Mouse (Mus musculus): Measurements from ENCODE around the gene Adamts4. TPM values are rescaled to one million over a fixed set of nuclear protein-coding genes. Genes with fewer than 3 reads are reported as not detected.
"Not testable (repeated sequence)": the region's sequence is repeated elsewhere in the genome, so short reads cannot be mapped to it uniquely, and the experiment has no call there.

The Adamts4 gene
- polyA plus RNA-seq, 1 experiment from 2014 or later: 26.0 TPM

- no peaks in the 10 kb centered on the region for H3K9me3 ChIP-seq (replicated peaks)
- no peak overlapping the region for H3K9ac ChIP-seq
- H3K36me3 ChIP-seq: peaks cover 16% of the 10 kb centered on the region; the same call in 1 of the 2 replicates
- H3K27ac ChIP-seq (replicated peaks): no peak overlapping the region
- WGBS: 62% methylated on average over 3 of the region's 3 CpGs
- H3K4me2 ChIP-seq (replicated peaks): peak overlapping the region; percentile 62
- no peak for ATAC-seq (ENCODE audit: insufficient number of reproducible peaks, low FRiP score, low TSS enrichment, low read depth)
- H3K4me1 ChIP-seq: peaks cover 24% of the 10 kb centered on the region
- peak overlapping the region; percentile 68 for H3K4me3 ChIP-seq (replicated peaks)
- H3K27me3 ChIP-seq: peaks cover 13% of the 10 kb centered on the region; the same call in 1 of the 2 replicates
Measured at GRCm38 (mm10) chr1:171293351-171293750, 43.1 kb downstream of the Adamts4 start.

GRCm38 (mm10) chr1:171293906-171294297 is 43.7 kb downstream of the Adamts4 start:
- Histone ChIP-seq H3K4me1 (peaks cover 19% of the 10 kb centered on the region), H3K4me2 (replicated peaks) (peak overlapping the region; percentile 62), H3K4me3 (replicated peaks) (peak overlapping the region; percentile 68), H3K9me3 (replicated peaks) (no peaks in the 10 kb centered on the region), H3K27ac (replicated peaks) (peak overlapping the region; percentile 95), H3K9ac (peak overlapping the region; percentile 71), H3K27me3 (peaks cover 18% of the 10 kb centered on the region), H3K36me3 (peaks cover 11% of the 10 kb centered on the region; the same call in 1 of the 2 replicates)
- 34% methylated on average over 5 of the region's 5 CpGs for WGBS
- ATAC-seq (ENCODE audit: insufficient number of reproducible peaks, low FRiP score, low TSS enrichment, low read depth): no peak

- Histone ChIP-seq H3K27ac (replicated peaks) (peak within 1 kb of the TSS; percentile 95), H3K4me2 (replicated peaks) (peak within 1 kb of the TSS; percentile 62), H3K9me3 (replicated peaks) (no peaks in the 10 kb centered on the region), H3K36me3 (peaks cover 6% of the 10 kb centered on the region; the same call in 1 of the 2 replicates), H3K9ac (peak within 1 kb of the TSS; percentile 71), H3K4me1 (peaks cover 18% of the 10 kb centered on the region), H3K27me3 (peaks cover 18% of the 10 kb centered on the region), H3K4me3 (replicated peaks) (peak within 1 kb of the TSS; percentile 68)
- WGBS: under 1% methylated on average over 42 of the region's 42 CpGs
- ATAC-seq (ENCODE audit: insufficient number of reproducible peaks, low FRiP score, low TSS enrichment, low read depth): peak; percentile 80
Measured at GRCm38 (mm10) chr1:171294298-171295062, 44.3 kb downstream of the Adamts4 start, which contains the start of gene Ufc1. Gene Ufc1 (minus strand): TSS chr1:171295024.

GRCm38 (mm10) chr1:171295063-171295402 is 44.8 kb downstream of the Adamts4 start:
- Histone ChIP-seq H3K27me3 (peaks cover 18% of the 10 kb centered on the region), H3K4me3 (replicated peaks) (peak overlapping the region; percentile 68), H3K4me2 (replicated peaks) (peak overlapping the region; percentile 62), H3K27ac (replicated peaks) (peak overlapping the region; percentile 95), H3K9me3 (replicated peaks) (no peaks in the 10 kb centered on the region), H3K9ac (no peak overlapping the region), H3K36me3 (peaks cover under 1% of the 10 kb centered on the region; the same call in 1 of the 2 replicates), H3K4me1 (peaks cover 18% of the 10 kb centered on the region)
- WGBS: 13% methylated on average over 3 of the region's 3 CpGs
- ATAC-seq (ENCODE audit: insufficient number of reproducible peaks, low FRiP score, low TSS enrichment, low read depth): no peak

- no peak overlapping the region for H3K27ac ChIP-seq (replicated peaks)
- H3K9ac ChIP-seq: no peak overlapping the region
- peaks cover 7% of the 10 kb centered on the region for H3K4me1 ChIP-seq
- no peaks in the 10 kb centered on the region for H3K36me3 ChIP-seq
- no peak for ATAC-seq (ENCODE audit: insufficient number of reproducible peaks, low FRiP score, low TSS enrichment, low read depth)
- H3K27me3 ChIP-seq: peaks cover 18% of the 10 kb centered on the region
- H3K4me3 ChIP-seq (replicated peaks): no peak overlapping the region
- 69% methylated on average over 3 of the region's 3 CpGs for WGBS
- H3K9me3 ChIP-seq (replicated peaks): no peaks in the 10 kb centered on the region
- no peak overlapping the region for H3K4me2 ChIP-seq (replicated peaks)
Measured at GRCm38 (mm10) chr1:171298226-171298625, 48.0 kb downstream of the Adamts4 start.

GRCm38 (mm10) chr1:171306157-171306556 is 55.9 kb downstream of the Adamts4 start:
- H3K4me2 ChIP-seq (replicated peaks): not testable (repeated sequence)

GRCm38 (mm10) chr1:171309321-171309720 is 59.1 kb downstream of the Adamts4 start:
- no peak for ATAC-seq (ENCODE audit: insufficient number of reproducible peaks, low FRiP score, low TSS enrichment, low read depth)
- H3K4me1 ChIP-seq: no peaks in the 10 kb centered on the region
- H3K36me3 ChIP-seq: no peaks in the 10 kb centered on the region
- WGBS: 61% methylated on average over 2 of the region's 2 CpGs
- H3K4me2 ChIP-seq (replicated peaks): no peak overlapping the region
- H3K27me3 ChIP-seq: no peaks in the 10 kb centered on the region
- H3K27ac ChIP-seq (replicated peaks): no peak overlapping the region
- no peak overlapping the region for H3K4me3 ChIP-seq (replicated peaks)
- no peaks in the 10 kb centered on the region for H3K9me3 ChIP-seq (replicated peaks)
- no peak overlapping the region for H3K9ac ChIP-seq

More at GRCm38 (mm10) chr1:171306157-171306556, 55.9 kb downstream of the Adamts4 start:
- H3K27me3 ChIP-seq; H3K36me3 ChIP-seq; H3K4me3 ChIP-seq (replicated peaks); H3K4me1 ChIP-seq; ATAC-seq (ENCODE audit: insufficient number of reproducible peaks, low FRiP score, low TSS enrichment, low read depth); H3K9ac ChIP-seq; H3K27ac ChIP-seq (replicated peaks); H3K9me3 ChIP-seq (replicated peaks): not testable (repeated sequence)
- 66% methylated on average over 5 of the region's 5 CpGs for WGBS

Other genes with a start within 250 kb of the Adamts4 start
- gene Fcgr4, start 231.5 kb upstream of the Adamts4 start, polyA plus RNA-seq (2015; fragmentation: Nextera tagmentation; extraction: Ambion mirVana): 0.53 and 1.8 TPM in 2 replicates
- 25.6 and 26.1 TPM in 2 replicates for gene Fcgr3, start 185.5 kb upstream of the Adamts4 start, polyA plus RNA-seq (2015; fragmentation: Nextera tagmentation; extraction: Ambion mirVana)
- gene Cfap126, start 136.5 kb upstream of the Adamts4 start, polyA plus RNA-seq (2015; fragmentation: Nextera tagmentation; extraction: Ambion mirVana): 14.2 and 28.6 TPM in 2 replicates
- gene Sdhc, start 99.8 kb upstream of the Adamts4 start, polyA plus RNA-seq (2015; fragmentation: Nextera tagmentation; extraction: Ambion mirVana): 261 and 274 TPM in 2 replicates
- gene Mpz, start 99.7 kb upstream of the Adamts4 start, polyA plus RNA-seq (2015; fragmentation: Nextera tagmentation; extraction: Ambion mirVana): 6.8 and 8.5 TPM in 2 replicates
- gene Pcp4l1, start 54.2 kb upstream of the Adamts4 start, polyA plus RNA-seq (2015; fragmentation: Nextera tagmentation; extraction: Ambion mirVana): 35.8 and 38.1 TPM in 2 replicates
- gene Nr1i3, start 36.5 kb upstream of the Adamts4 start, polyA plus RNA-seq (2015; fragmentation: Nextera tagmentation; extraction: Ambion mirVana): 0.24 and 0.42 TPM in 2 replicates
- 29.5 and 30.0 TPM in 2 replicates for gene Tomm40l, start 27.9 kb upstream of the Adamts4 start, polyA plus RNA-seq (2015; fragmentation: Nextera tagmentation; extraction: Ambion mirVana)
- 1.3 and 1.9 TPM in 2 replicates for gene Apoa2, start 25.4 kb upstream of the Adamts4 start, polyA plus RNA-seq (2015; fragmentation: Nextera tagmentation; extraction: Ambion mirVana)
- gene Fcer1g, start 16.1 kb upstream of the Adamts4 start, polyA plus RNA-seq (2015; fragmentation: Nextera tagmentation; extraction: Ambion mirVana): 92.7 and 101 TPM in 2 replicates
- gene Ndufs2, start 967 bp downstream of the Adamts4 start, polyA plus RNA-seq (2015; fragmentation: Nextera tagmentation; extraction: Ambion mirVana): 217 and 248 TPM in 2 replicates
- gene B4galt3, start 19.9 kb downstream of the Adamts4 start, polyA plus RNA-seq (2015; fragmentation: Nextera tagmentation; extraction: Ambion mirVana): 75.5 and 86.7 TPM in 2 replicates
- 56.9 and 58.2 TPM in 2 replicates for gene Ppox, start 30.8 kb downstream of the Adamts4 start, polyA plus RNA-seq (2015; fragmentation: Nextera tagmentation; extraction: Ambion mirVana)
- gene Usp21, start 37.6 kb downstream of the Adamts4 start, polyA plus RNA-seq (2015; fragmentation: Nextera tagmentation; extraction: Ambion mirVana): 85.1 and 91.1 TPM in 2 replicates
- gene Ufc1, start 44.6 kb downstream of the Adamts4 start, polyA plus RNA-seq (2015; fragmentation: Nextera tagmentation; extraction: Ambion mirVana): 107 and 112 TPM in 2 replicates
- gene Dedd, start 78.7 kb downstream of the Adamts4 start, polyA plus RNA-seq (2015; fragmentation: Nextera tagmentation; extraction: Ambion mirVana): 53.2 and 55.1 TPM in 2 replicates
- 41.7 and 44.7 TPM in 2 replicates for gene Nit1, start 95.2 kb downstream of the Adamts4 start, polyA plus RNA-seq (2015; fragmentation: Nextera tagmentation; extraction: Ambion mirVana)
- gene Pfdn2, start 95.2 kb downstream of the Adamts4 start, polyA plus RNA-seq (2015; fragmentation: Nextera tagmentation; extraction: Ambion mirVana): 95.9 and 105 TPM in 2 replicates
- 4.5 and 9.1 TPM in 2 replicates for gene Klhdc9, start 110.4 kb downstream of the Adamts4 start, polyA plus RNA-seq (2015; fragmentation: Nextera tagmentation; extraction: Ambion mirVana)
- gene Nectin4, start 119.7 kb downstream of the Adamts4 start, polyA plus RNA-seq (2015; fragmentation: Nextera tagmentation; extraction: Ambion mirVana): 39.0 and 43.7 TPM in 2 replicates
- gene Arhgap30, start 138.5 kb downstream of the Adamts4 start, polyA plus RNA-seq (2015; fragmentation: Nextera tagmentation; extraction: Ambion mirVana): 2.6 and 3.1 TPM in 2 replicates
- gene Usf1, start 160.9 kb downstream of the Adamts4 start, polyA plus RNA-seq (2015; fragmentation: Nextera tagmentation; extraction: Ambion mirVana): 74.6 and 85.2 TPM in 2 replicates
- 8.1 and 11.8 TPM in 2 replicates for gene Tstd1, start 168.5 kb downstream of the Adamts4 start, polyA plus RNA-seq (2015; fragmentation: Nextera tagmentation; extraction: Ambion mirVana)
- gene F11r, start 187.1 kb downstream of the Adamts4 start, polyA plus RNA-seq (2015; fragmentation: Nextera tagmentation; extraction: Ambion mirVana): 66.5 and 73.3 TPM in 2 replicates

All from embryonic facial prominence, embryonic 15.5 days (tissue).